Mouse (Mus musculus): ENCODE results near the gene Prkch.

DNA sequence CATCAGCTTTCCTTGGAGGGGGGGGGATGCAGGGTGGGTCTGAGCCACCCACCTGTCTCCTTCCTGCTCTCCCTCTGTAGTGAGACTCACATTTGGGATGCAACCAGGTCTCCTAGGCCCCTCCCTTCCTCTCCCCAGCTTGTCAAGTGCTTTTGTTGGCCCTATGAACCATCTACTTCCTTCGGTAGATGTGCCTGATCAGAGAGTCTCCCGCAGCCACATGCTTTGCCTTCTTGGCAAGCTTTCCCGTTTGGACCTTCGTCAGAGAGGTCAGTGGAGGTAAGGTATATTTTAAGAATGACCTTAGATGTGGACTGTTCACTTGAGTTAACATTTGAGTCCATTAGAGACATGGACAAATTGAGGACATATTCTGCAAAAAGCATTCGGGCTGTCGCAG, 184.9 kb downstream of the Prkch start:
- TF ChIP-seq CTCF (IDR thresholded peaks at IDR 0.05; ENCODE audit: low read depth) (no peak), EP300 (IDR thresholded peaks at IDR 0.05; ENCODE audit: low read depth) (no peak)
